ENCODE assay signal across 19 mouse cellular contexts in genomic region chr6:77457919-77458318, GRCm38 (mm10).
DNase-seq lines count a peak whose midpoint lies in the region; ATAC-seq lines count a peak whose summit lies in the region.
"Had no signal": no experiment of that assay in that cellular context is flagged by ENCODE, and none has a peak within 500 bp of the region (broad histone marks: within the 10 kb centered on the region; RNA-seq: fewer than 3 reads in every experiment).

No protein-coding gene starts in this region.

- intact Hi-C loops in left cerebral cortex, postnatal 36 days (cut with DNase I): no loop called here
- intact Hi-C loops in left cerebral cortex, postnatal 14 days (cut with DNase I): loop anchor here (5.0 to 10.0 kb wide), 2 partner anchors 119 to 203 kb away; no protein-coding TSS in a partner anchor

- ATAC-seq in frontal cortex, adult (ENCODE audit: low TSS enrichment): peak; percentile 92
- no peak for ATAC-seq in megakaryocyte progenitor cell, adult 5-6 weeks (replicated peaks; ENCODE audit: poor library complexity)
- ATAC-seq: hindbrain, postnatal 0 days; intestine, embryonic 15.5 days; liver, embryonic 12.5 days; liver, postnatal 0 days had no signal

- DNase-seq in frontal cortex, postnatal 14 days (ENCODE audit: low spot score in 2 of 2): no peak
- DNase-seq in left cerebral cortex, adult 9 months (ENCODE audit: low spot score in 2 of 2): peak; percentile 36 to 66
- no peak for DNase-seq in left cerebral cortex, postnatal 36 days (ENCODE audit: low spot score in 2 of 2)
- DNase-seq in frontal cortex, adult 2 months (ENCODE audit: extremely low spot score in 1 of 2, low spot score in 1 of 2): peak; percentile 46 to 67
- peak; percentile 37 to 69 for DNase-seq in left cerebral cortex, postnatal 14 days (ENCODE audit: low spot score in 2 of 2)
- DNase-seq in kidney, postnatal 25 days: no peak
- DNase-seq: adrenal gland, postnatal 14 days; cerebellum, adult 11-12 months; cerebellum, postnatal 10 days; gastrocnemius, postnatal 14 days; kidney, adult 2 months; liver, postnatal 0 days; lung, postnatal 36 days; thymus, postnatal 4 days had no signal

Comparison
In these comparisons a context has a peak if more than half of its experiments do, and no peak if none do; other contexts are left out.
1. DNase-seq: peak in left cerebral cortex, adult 9 months (2 of 2), frontal cortex, adult 2 months (2 of 2) and left cerebral cortex, postnatal 14 days (2 of 2); none in frontal cortex, postnatal 14 days (0 of 2), left cerebral cortex, postnatal 36 days (0 of 2) and kidney, postnatal 25 days (0 of 2).